8 mouse cellular contexts compared by ENCODE assay signal in genomic region chr7:80689221-80689591, GRCm38 (mm10). TPM values are rescaled to one million over a fixed set of nuclear protein-coding genes. Genes with fewer than 3 reads are reported as not detected.
DNase-seq lines count a peak whose midpoint lies in the region; ATAC-seq and TF ChIP-seq lines count a peak whose summit lies in the region.

No protein-coding gene starts in this region.

- H3K27me3 ChIP-seq in myocyte (ENCODE audit: control insufficient read depth, insufficient read depth, insufficient read length), result no peaks in the 10 kb centered on the region

- TF ChIP-seq POLR2A in myocyte (IDR thresholded peaks at IDR 0.05; ENCODE audit: insufficient read length, low read depth), result no peak

- no peaks in the 10 kb centered on the region for H3K36me3 ChIP-seq in myocyte (ENCODE audit: control insufficient read depth, insufficient read depth)

- DNase-seq in layer of hippocampus, adult 18-20 months (ENCODE audit: low spot score in 2 of 2), result peak; percentile 30 to 73
- DNase-seq in layer of hippocampus, adult 11-12 months (ENCODE audit: low spot score), result no peak
- peak; percentile 82 for DNase-seq in adrenal gland, adult 2 months
- DNase-seq in heart, adult 8-10 months (ENCODE audit: low spot score), result peak; percentile 45
- peak; percentile 24 to 30 for DNase-seq in layer of hippocampus, postnatal 36 days
- DNase-seq in right cerebral cortex, adult 18-20 months, result no peak

- peak overlapping the region; percentile 60 for H3K4me2 ChIP-seq in myocyte (ENCODE audit: low read depth)

- H3K79me2 ChIP-seq in myocyte (ENCODE audit: control insufficient read depth, insufficient read depth), result peaks cover 34% of the 10 kb centered on the region

- ATAC-seq in erythroid progenitor cell, adult 5-6 weeks (replicated peaks; ENCODE audit: low FRiP score, poor library complexity, severe bottlenecking), result no peak

- H3K4me3 ChIP-seq in myocyte, result peak overlapping the region; percentile 45

- H3ac ChIP-seq in myocyte (ENCODE audit: control insufficient read depth, insufficient read length), result peak overlapping the region; percentile 56

TF ChIP-seq in myocyte, 11 proteins besides CTCF, POLR2A, EP300 and RAD21:
- TF ChIP-seq POLR2AphosphoS2 (IDR thresholded peaks at IDR 0.05; ENCODE audit: insufficient read length, low read depth) (no peak), E2F4 (IDR thresholded peaks at IDR 0.05; ENCODE audit: insufficient read depth) (no peak), MYOD1 (IDR thresholded peaks at IDR 0.05; ENCODE audit: control insufficient read depth in 1 of 3, insufficient read length in 2 of 3, low read depth in 2 of 3) (no peak), MAX (IDR thresholded peaks at IDR 0.05; ENCODE audit: low read depth) (no peak), TCF12 (IDR thresholded peaks at IDR 0.05; ENCODE audit: insufficient read depth, poor library complexity, severe bottlenecking) (no peak), REST (IDR thresholded peaks at IDR 0.05; ENCODE audit: insufficient read depth, insufficient read length) (no peak), SRF (IDR thresholded peaks at IDR 0.05; ENCODE audit: control insufficient read depth, insufficient read length, low read depth) (no peak), MYOG (IDR thresholded peaks at IDR 0.05; ENCODE audit: control insufficient read depth in 1 of 3, insufficient read depth in 1 of 3, insufficient read length in 2 of 3, low read depth in 2 of 3) (no peak)

RNA-seq across cellular contexts. Expression of gene Crtc3, which starts 0.5 kb away (rescaled TPM):
- 10 to 100 TPM; 20.2 to 20.8 TPM for total RNA-seq in layer of hippocampus, adult 18-20 months (2021)
- total RNA-seq in adrenal gland, adult 2 months (2021), result 10 to 100 TPM; 27.1 to 27.7 TPM
- 39.7 and 50.3 TPM in 2 replicates for polyA plus RNA-seq in adrenal gland, adult 2 months (2012; rRNA removed)
- total RNA-seq in heart, adult 8-10 months (2022), result 10 to 100 TPM; 10.7 to 12.1 (median 11.7) TPM
- total RNA-seq in layer of hippocampus, postnatal 36 days (2021), result 10 to 100 TPM; 18.3 to 22.2 TPM
- polyA plus RNA-seq in myocyte (2012; fragmentation: generic; extraction: Trizol), result 6.4 TPM
- total RNA-seq in erythroid progenitor cell, adult 5-6 weeks (2015; ENCODE audit: low replicate concordance), result 6.8 and 23.9 TPM in 2 replicates
- 2.2 and 2.4 TPM in 2 replicates for total RNA-seq in erythroid progenitor cell, adult 5-6 weeks (2017; ENCODE audit: low replicate concordance)

Comparison
In these comparisons a context has a peak if more than half of its experiments do, and no peak if none do; other contexts are left out.
1. DNase-seq: peak in layer of hippocampus, adult 18-20 months (2 of 2), adrenal gland, adult 2 months (single experiment), heart, adult 8-10 months (single experiment) and layer of hippocampus, postnatal 36 days (2 of 2); none in layer of hippocampus, adult 11-12 months (single experiment) and right cerebral cortex, adult 18-20 months (single experiment).